Mouse (Mus musculus) cerebellum, postnatal 4 days (tissue): ENCODE results near the gene R3hdm2.

Experiments used
- DNase-seq, 2 experiments: peaks; one replicate each; pipeline ENCODE4 v3.0.0; 2022; ENCODE audit warnings: low spot score in 2 of 2, mixed read lengths in 1 of 2

Gene R3hdm2

DNA sequence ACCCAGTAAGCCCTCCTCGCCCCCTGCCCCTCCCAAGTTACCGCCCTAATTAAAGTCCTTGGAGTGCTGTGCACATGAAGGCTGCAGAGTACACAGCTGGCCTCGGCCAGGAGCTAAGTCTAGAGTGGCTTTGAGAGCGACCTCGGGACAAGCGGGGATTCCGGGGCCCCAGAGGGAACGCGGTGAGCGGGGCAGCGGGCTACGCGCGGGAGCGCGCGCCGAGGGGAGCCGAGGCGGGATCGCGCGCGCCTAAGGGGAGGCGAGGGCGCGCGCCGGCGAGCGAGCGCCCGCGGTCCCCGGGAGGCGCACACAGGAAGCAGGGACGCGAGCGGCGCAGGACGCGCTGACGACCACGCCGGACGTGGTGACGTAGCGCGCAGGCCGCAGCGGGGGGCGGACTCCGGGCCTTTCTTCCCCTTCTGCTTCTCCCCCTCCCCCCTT is at the start of gene R3hdm2:
Gene R3hdm2, plus strand, starts transcription at position 77 of the 441 bp plus-strand sequence.
- DNase-seq = peak; percentile 90 to 97

DNA sequence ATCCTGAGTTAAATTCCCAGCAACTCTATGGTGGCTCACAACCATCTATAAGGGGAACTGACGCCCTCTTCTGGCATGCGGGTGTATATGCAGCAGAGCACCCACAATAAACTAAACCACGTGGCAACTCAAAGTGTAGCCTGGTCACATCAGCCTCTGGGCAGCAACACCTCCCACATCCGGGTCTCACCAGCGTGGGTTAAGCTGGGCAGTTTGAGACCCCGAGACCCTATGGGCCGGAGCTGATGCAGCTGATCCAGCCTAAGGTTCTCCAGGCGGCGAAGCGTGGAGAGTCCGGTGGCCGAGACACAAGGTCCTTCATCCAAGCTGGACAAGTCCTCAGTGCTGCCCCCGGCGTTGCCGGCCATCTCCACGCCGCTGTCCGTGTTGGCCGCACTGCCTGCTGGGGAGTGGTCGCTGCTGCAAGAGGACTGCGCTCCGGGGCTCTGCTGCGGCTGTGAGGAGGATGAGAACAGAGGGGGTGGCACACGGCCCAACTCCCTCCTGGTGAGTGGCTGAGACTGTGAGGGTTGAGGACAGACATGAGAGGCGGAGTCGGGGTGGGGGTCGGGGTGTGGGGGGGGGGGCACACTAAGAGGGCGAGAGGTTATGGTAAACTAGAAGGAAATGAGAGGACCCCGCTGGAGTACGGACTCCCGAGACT is 47.8 kb upstream of the R3hdm2 start:
- DNase-seq = no peak

DNA sequence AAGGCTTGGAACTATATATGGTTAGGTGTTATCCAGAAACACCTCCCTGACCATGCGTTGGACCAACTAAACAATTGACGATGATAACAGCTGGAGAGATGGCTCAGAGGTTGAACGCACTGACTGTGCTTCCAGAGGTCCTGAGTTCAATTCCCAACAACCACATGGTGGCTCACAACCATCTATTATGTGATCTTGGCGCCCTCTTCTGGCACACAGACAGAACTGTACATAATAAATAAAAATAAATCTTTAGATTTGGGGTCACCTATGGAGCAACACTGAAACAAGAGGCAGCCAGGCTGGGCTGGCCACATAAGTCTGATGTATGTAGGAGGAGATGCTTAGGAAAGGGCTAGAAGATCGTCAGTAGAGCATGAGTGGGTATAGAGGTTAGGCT is 47.0 kb upstream of the R3hdm2 start:
- no peak for DNase-seq

DNA sequence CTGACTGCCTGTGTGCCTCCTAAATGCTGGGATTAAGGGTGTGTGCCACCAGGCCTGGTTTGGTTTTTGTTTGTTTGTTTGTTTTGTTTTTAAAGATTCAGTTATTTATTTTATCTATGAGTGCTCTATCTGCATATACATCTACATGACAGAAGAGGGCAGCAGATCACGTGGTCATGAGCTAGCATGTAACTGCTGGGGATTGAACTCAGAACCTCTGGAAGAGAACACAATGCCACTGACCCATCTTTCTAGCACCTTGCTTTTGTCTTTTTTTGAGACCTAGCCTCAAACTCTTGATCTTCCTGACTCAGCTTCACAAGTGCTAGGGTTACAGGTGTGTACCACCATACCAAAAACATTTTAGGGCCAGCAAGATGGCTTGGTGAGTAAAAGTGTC is 44.9 kb upstream of the R3hdm2 start:
- DNase-seq = no peak

DNA sequence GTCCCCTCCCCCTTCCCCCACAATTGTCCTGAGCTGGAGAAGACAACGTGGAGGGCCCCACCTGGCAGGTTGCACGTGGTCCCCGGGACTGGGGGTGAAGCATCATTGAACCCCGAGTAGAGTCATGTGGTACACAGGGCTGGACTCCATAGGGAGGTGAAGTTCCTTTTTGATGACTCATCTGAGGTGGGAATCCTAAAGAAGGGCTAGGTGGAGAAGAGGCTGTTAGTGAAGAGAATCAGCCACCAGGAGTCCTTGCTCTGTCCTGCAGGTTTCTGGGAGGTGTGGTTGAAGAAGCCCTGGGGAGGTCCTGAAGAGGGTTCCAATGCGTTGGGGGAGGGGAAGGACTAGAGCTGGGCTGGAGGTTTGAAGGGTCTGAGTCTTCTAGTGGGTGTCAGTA is 43.2 kb upstream of the R3hdm2 start:
- no peak for DNase-seq

DNA sequence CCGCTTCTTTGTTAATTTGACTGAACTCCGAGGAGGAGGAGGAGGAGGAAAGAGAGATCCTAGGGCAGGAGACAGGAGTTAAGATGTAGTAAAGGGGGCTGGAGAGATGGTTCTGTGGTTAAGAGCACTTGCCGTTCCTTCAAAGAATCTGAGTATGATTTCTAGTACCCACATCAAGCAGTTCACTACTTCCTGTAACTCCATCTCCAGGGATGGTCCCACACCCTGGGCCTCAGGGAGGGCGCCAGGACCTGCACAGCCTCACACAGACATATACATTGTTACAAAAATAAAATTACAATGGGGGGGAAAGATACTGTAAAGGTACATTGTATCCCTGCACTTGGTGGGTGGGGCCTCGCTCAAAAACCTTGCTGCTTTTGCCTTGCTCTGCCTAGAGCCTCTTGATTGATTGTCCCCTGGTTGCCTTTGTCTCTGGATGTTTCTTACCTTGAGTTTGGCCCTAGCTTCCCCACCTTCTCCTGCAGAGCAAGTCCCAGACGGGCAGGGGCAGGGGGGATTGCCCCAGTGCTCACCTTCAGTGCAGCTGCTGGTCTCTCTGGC is 42.5 kb upstream of the R3hdm2 start:
- no peak for DNase-seq

DNA sequence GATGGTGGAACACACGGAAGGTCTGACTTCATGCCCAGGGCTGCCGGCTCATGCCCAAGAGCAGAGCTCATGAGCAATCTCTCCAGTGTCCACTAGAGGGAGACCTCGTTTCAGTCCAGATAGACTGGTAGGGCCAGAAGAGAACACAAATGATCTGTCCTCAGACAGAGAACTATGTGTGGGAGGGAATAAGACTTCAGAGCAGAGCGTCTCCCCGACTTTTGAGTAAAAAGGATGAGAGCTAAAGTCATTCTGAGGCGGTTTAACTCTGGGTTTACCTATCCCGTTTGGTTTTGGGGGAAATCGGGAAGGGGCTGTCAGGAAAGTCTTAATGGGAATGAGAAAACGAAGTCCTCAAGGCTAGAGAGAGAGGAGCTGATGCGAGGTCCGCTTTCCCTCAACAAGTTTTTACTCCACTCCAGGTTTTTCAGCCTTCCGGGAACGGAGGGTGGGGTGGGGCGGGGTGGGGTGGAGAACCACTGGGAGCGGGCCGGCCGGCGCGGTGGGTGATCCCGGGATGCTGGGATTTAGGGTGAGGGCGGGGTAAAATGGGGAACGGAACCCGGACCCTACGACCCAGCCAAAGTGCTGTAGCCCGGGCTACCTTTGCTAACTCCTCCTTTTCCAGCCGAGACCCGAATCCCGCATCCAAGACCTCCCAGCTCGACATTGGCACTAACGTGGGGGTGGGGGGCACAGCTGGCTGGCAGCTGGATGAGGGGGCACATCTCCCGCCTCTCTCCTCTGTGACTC is 41.0 kb upstream of the R3hdm2 start:
- DNase-seq = peak; percentile 68 to 89

DNA sequence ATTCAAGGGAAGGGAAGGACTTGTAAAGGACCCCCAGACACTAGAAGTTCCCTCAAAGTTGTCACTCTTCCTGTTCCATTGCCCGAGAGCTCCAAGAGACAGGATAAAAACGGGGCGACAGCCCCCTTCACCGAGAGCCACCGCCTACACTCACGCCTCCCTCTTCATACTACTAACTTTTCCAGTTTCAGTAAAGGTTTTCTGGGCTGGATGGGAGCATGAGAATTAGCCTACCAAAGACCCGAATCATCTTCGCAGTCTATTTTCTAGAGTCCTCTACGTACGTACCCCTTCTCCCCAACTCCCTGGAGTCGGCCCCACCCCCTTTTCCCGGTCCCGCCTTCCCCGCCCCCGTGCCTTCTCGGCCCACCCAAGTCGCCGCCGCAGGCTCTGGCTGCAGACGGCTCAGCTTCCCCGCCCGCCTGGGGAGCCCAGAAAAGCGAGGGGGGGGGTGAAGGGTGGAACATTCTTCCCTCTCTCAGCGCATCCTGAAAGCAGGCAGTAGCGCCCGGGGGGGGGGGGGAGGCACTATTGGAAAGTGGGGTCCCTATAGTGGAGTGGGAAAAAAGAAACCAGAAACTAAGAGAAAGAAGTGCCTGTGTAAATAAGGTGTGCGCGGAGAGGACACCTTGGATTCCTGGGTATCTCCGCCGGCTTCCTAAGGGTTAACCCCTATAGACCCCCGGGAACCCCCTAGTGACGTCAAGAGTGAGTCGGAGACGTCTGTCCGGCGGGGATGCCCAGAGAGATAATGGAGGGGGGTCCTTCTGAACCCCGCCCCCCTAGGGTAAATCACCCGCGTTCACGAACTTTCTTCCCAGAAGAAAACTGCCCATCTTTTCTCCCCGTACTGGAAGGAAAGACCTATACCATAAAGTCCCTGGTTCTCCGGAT is 40.2 kb upstream of the R3hdm2 start:
- peak in 1 of 2 experiments; percentile 63 for DNase-seq

DNA sequence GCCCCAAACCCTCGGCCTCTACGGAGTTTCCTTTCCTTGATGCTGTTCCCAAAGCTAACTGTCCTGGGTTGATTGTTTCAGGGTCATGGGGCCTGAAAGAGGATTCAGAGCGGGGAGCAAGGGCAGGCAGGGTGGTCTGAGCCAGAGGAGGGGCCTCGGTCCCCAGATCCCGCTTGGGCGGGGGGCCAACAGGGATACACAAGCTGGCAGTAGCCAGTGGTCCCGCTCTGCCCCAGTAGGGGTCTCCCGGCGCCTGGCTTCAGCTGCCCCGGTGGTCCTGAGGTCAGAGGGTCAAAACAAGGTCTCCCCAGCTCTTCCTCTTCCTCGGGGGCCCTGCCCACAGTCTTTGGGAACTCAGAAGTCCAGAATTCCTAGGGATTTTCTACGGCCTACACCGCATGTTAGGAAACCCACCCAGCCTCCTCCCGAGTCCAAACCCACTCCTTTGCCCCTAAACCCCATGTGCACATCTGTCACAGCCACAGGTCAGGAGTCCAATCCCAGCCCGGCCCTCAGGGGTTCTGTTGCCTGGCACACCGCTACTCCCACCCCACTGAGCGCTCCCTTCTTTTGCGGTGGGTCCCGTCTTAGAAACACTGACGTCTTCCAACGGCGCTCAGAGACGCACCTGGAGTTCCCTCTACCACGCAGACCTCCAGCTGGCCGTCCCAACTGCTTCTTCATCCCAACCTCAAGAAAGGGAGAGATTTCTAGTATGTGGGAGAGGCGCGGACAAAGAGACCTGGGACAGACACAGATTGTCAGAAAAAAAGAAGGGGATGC is 39.4 kb upstream of the R3hdm2 start:
- DNase-seq = peak in 1 of 2 experiments; percentile 56

DNA sequence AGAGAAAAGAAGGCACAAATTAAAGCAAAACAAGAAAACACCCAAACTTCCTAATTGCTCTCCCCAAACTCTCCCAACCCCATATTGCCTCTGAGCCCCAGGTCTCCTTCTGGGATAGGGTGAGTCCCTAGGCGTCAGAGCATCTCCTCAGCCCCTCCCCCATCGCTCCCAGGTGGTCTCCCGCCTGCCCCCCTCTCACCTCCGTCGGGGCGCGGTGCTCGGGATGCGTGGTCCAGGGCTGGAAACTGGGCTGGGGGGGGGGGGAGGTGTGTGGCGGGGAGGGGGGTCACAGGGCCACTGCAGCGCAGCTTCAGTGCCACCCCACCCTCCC is 38.8 kb upstream of the R3hdm2 start:
- no peak for DNase-seq

DNA sequence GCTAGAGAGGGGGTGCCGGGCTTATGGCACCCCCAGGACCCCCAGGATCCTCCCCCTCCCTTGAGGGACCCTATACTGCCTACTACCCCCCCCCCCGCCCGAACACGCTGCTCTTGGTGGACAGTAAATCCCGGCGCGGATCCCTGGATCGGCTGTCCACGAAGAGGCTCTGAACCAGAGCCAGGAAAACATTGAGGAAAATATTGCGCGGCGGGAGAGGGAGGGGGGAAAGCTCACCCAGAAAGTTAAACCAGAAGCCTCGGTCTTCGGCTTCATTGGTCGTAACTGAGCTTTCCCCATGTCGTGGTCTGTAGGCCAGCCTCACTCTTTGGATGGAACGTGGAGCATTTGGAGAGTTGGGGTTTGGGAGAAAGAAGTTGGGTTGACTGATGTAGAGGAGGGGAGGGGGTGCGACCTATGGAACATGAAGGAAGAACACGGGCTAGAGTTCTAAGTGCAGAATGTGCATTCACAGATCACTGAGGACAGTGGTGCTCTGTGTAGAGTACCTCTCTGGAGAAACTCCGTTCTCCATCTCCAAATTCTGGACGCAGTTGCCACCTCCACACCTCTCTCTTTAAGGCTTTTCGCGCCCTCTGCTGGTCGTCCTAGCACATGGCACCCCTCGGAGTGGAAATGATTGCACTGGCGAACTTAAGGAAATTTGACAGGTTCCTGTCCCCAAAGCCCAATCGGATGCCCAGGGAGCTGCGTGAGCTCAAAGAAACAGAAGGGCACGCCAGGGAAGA is 38.1 kb upstream of the R3hdm2 start, which contains the start of gene Gli1:
Gene Gli1, minus strand, starts transcription at position 84 of the 749 bp plus-strand sequence.
- peak; percentile 64 to 88 for DNase-seq

DNA sequence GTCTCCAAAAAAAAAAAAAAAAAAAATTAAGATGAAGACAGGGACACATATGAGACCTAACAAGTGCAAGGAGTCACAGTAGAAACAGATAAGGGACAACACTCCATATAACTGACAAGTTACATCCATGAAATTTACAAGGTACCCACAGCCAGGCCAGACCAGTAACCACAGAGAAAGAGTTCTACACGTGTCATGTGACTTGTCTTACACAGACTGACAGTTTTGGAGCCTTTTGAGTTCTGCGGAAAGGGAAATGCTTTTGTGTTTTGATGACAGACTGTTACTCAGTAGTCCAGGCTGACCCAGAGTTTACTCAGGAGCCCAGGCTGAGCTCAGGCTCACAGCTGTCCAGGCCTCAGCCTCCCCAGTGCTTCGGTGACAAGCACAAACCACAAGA is 37.1 kb upstream of the R3hdm2 start:
- no peak for DNase-seq

DNA sequence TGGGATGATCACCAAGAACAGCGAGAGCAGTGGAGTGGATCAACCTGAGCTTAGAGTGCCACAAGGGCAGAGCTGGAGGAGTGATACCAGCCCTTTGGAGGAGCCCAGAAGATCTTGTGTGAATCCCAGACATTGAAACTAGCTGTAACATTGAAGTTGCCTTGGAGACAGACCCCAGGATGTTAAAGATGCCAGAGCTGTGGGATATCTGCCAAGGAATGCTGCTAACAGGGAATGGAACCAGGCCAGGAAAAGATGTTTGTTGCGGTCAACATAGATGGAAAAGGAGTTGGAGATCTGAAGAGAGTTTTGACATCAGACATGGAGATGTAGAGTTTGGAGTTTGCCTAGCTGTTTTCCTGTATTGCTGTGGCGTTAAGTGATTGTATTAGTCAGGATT is 34.0 kb upstream of the R3hdm2 start:
- no peak for DNase-seq

DNA sequence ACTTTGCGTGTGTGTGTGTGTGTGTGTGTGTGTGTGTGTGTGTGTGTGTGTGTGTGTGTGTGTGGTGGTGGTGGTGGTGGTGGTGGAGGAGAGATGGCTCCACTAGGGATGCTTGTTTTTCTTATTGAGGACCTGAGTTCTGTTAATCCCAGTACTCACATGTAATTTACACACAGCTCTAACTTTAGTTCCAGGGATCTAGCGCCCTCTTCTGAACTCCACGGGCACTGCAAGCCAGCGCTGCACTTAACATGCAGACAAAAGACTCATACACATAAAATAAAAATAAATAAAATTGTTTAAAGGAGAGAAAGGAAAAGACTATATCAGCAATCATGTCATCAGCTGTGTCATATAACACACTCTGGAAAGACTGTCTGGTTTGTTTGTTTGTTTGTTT is 31.2 kb upstream of the R3hdm2 start:
- no peak for DNase-seq

DNA sequence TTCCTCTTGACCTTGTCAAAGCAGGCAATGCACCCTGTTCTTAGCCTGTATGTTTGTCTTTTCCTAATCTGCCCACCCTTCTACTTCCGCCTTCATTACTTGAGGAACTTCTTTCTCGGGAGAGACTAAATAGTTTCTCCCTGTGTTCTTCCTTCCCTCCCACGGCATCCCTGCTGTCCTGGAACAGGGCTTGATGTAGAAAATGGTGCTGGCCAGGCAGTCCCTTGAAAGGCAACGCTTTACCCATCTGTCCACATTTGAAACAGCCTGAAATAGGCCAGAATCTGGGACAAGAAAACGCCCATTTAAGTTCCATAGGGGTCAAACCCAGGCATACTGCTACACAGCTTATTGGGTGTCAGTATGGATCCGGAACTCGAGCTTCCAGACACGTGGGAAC is 30.3 kb upstream of the R3hdm2 start:
- DNase-seq = no peak

DNA sequence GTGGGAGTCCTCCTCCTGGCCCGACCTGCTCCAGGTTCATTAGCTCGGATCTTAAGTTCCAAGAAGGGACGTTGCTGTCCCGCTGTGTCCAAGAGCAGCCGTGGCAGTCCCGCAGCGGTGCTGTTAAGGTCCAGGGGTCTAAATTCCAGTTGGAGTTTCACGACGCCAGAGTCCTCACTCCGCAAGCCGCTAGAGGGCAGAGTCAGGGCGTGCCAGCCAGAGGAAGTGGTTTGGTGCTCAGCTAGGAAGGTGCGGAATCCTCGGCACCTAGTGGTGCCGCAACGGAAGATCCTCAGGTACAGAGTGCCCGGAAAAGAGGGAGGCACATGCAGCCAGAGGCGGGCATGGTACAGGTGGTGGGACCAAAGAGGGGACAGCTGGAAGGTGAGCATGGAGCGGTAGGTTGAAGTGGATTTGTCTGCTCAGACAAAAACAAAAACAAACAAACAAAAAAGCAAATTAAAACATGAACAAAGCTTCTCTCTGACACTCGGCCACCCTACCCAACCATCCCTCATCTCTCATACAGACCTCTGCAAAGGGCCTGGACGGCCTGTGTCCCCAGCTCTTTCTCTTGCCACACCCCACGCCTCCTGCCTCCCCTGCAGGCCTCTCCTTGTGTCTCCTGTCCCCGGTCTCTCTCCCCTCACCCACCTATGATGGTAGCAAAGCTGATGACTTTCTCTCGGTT is 29.4 kb upstream of the R3hdm2 start:
- DNase-seq = peak in 1 of 2 experiments; percentile 69

DNA sequence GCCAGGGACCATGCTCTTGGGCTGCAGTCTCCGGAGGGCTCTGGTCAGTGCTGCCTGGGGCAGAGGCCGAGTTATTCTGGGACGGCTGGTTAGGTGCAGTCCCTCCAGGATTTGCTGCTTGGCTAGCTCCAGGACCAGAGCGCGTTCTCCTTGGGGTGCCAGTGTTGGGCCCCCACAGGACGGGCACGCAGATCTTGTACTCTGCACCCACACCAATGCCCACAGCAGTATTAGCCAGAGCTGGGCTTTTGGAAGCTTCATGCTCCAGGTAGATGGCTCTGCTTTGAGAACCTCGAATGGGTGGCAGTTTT is 28.9 kb upstream of the R3hdm2 start:
- no peak for DNase-seq

DNA sequence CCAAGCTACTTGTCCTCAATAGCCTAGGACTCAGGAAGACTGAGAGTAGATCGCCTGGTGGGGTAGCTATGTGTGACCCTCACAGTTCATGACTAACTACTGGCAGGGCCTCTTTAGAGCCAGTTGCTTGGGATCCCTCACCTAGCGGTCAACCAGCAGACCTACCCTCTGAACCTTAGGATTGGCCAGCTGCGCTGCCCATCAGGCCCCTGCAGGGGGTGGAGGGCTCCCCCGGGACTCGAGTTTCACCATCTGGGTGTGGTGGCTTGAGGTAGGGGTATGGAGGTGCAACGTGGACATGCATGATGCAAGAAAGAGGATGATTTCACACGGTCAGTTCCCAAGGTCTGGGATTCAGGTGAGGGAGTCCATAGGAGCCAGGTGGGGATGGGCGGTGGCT is 28.4 kb upstream of the R3hdm2 start:
- no peak for DNase-seq

DNA sequence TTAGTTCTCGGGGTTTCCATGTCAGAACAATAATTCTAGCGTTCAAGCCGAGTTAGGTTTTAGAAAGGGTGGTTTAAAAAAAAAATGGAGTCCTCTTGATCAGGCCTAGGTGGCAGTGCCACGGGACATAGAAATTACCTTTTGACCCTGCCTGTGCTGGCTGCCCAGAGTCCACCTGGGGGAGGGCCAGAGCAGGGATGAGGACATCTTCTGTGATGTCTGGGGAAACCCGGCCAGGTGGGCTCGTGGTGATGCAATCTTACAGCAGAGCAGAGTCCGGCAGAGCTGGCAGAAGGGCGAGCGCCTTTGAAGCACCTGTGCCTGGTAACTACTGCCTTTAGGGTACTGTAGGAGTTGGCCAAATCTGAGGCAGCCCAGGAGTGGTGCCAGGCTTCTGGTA is 27.9 kb upstream of the R3hdm2 start:
- no peak for DNase-seq

DNA sequence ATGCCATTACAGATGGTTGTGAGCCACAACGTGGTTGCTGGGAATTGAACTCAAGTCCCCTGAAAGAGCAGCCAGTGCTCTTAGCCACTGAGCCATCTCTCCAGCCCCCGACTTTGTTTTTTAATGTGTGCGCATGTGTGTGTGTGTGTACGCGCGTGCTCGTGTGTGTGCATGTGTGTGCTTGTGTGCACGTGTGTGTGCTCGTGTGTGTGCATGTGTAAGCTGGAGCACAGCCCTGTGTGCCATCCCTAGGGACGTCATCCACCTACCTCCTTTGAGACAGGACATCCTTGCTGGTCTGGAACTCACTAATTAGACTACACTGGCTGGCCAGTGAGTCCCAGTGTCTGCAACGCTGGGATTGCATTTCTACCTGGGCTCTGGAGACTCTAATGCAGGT is 27.4 kb upstream of the R3hdm2 start:
- DNase-seq = no peak
